Mouse (Mus musculus): ENCODE measurements at regions not wholly inside any gene's neighbourhood (a gene's known extent, or its start where the extent isn't known, plus 50 kb on each side); places are given as distances from the start of the nearest gene placed in this dataset.

DNA sequence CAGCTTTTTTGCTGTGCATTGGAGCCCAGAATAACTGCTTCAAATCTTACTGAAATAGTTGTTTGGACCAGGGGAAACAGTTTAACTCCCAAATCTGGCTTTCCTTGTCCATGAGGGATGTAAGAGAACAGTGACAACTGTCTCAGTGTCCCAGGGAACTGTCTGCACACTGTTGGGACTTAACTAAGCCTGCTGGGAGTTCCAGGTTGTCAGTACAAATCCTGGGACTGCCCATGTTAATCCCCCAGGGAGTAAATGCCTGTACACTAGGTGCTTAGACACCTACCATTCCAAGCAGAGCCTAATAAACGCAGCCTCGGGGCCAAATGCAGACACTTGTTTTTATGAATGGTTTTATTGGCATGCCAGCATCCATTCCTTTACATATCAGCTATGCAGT is 78.4 kb upstream of the Msx1 start:
- ATAC-seq (ENCODE audit: extremely low read depth, insufficient number of reproducible peaks, low FRiP score, poor library complexity, severe bottlenecking) = no peak

DNA sequence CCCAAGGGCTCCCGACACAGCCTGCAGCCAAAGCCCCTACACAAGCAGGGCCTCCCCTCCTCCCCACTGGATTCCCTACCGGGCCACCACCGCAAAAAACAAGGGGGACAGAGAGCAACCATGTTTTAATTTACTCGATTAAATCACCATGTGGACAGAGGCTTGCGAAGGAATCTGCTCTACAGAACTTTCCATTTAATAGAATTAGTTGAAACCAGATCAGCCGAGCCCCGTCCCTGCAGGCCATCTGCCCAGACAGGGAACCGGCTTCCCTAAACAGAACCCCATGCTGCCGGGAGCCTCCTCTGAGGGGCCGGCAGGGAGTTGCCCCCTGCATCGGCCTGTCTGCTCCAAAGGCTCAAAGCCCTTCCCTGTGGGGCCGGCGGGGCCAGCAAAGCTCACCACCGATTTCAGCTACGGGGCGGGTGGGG is 77.5 kb upstream of the Msx1 start:
- ATAC-seq (ENCODE audit: extremely low read depth, insufficient number of reproducible peaks, low FRiP score, poor library complexity, severe bottlenecking) = no peak

DNA sequence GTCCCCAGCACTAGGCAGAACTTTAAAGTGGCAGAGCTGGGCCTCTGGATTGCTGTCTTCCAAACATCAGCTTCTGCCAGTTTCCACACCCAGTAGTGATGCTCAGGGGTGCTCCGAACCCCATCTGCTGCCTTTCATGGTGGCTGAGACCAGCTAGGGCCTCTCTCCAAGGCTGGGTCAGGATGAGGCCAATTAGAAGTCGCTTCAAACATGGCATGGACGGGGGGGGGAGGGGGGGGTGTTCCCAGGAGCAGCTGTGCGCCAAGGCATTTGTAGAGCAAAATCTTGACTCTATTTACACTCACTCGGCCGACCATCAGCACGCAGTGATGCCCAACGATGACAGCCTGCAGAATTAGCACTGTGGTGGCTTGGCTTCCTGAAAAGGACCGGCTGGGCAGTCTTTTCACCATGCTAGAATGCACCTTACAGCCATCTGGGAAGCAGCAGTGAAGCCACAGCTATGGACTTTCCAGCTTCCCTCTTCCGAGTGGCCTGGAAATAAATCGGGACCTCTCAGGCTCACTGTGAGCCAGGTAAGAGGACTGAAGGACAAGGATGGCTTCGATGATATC is 73.7 kb upstream of the Msx1 start:
- no peak for ATAC-seq (ENCODE audit: extremely low read depth, insufficient number of reproducible peaks, low FRiP score, poor library complexity, severe bottlenecking)

DNA sequence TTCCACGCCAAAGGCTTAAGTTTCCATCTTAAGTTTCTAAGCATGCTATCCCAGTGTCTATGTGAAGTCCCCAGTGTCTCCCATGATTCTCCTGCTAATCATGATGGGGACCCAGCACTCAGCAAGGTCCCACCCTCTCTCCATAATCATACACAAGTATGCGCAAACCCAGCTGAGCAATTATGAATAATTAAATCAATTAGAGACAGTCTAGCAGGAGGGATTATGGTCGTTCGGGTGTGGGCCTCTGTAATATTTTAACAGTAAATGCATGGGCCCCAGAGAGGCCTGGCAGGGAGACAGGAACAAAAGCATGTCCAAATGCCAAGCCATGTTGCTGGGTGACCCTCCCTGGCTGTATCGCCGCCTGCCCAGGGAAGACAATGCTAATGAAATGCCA is 73.1 kb upstream of the Msx1 start:
- ATAC-seq (ENCODE audit: extremely low read depth, insufficient number of reproducible peaks, low FRiP score, poor library complexity, severe bottlenecking) = no peak

DNA sequence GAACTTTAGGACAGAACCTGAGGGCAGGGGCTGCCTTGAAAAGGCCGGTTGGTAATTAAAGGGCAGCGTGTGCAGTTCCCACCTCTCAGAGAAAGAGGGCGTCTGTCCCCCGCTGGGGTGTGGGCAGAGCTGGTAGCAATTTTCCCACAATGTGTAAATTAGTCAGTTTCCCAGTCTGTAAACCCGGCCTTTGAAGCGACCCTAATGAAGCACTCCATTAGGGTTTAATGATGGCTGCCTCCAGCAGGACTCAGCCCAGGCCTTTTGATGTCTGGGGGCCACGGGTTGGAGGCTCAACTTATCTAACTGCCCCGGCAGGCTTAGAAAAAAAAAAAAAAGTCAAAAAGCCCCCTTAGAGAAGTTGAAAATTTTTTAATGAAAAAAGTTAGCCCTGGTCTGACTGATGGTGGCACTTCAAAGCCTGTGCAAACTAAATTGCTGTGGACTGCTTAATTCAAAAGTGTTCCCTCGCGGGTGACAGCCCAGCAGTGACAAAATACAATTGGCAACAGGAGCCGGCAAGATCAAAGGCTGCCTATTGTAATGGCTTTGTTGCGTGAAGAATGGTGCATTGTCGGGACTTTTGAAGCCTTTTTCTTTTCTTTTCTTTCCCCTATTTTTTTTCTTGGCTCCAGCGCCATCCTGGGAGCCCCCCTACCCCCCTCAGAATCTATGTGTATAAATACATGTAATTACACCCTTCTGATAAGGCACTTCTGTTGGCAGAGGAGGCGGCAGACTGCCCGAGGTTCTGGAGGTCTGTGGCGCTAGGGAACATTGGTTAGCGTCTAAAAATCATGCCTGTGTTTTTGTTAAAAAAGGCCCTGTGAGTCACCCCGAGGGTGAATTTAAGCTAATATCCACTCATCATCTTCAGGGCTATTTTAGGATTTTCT is 71.3 kb upstream of the Msx1 start:
- ATAC-seq (ENCODE audit: extremely low read depth, insufficient number of reproducible peaks, low FRiP score, poor library complexity, severe bottlenecking) = no peak

DNA sequence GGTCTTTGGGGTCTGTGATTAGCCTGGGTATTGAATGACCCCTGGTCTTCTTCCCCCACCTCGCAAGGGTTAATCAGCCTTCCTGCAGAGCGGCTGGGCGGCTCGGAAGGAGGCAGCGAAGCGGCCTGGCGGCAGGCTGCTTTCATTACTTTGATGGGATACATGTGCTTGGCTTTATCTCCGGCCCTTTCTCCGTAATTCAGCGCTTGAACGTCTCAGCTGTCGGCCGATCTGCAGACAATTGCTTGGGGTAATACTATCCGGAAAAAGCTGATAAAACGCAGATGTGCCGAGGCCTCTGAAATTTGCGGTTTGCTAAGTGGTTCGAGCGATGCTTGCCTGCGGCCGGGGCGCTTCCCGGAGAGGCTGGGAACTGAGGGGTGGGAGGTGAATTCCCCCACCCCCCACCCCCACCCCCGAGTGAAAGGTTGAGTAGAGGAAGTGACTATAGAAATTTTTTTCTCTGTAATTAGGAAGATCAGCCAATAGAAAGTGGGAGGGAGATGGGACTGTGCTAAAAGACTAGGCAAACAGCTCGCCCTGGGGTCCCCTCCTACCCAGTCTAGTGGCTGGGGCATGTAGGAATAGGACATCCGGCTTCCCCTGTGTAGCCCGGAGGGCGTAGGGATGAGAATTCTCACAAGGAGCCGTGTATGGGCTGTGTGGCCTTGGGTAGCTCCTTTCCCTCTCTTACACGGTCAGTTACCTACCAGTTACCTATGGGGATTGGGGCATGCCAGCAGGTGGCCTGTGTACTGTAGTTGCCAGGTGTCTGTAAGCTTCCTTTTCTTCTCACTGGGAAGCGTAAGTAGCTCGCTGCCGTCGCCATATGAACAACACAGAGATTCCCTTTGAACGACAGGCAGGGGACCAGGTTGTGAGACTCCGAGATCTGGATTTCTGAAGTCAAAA is 69.5 kb upstream of the Msx1 start:
- no peak for ATAC-seq (ENCODE audit: extremely low read depth, insufficient number of reproducible peaks, low FRiP score, poor library complexity, severe bottlenecking)

DNA sequence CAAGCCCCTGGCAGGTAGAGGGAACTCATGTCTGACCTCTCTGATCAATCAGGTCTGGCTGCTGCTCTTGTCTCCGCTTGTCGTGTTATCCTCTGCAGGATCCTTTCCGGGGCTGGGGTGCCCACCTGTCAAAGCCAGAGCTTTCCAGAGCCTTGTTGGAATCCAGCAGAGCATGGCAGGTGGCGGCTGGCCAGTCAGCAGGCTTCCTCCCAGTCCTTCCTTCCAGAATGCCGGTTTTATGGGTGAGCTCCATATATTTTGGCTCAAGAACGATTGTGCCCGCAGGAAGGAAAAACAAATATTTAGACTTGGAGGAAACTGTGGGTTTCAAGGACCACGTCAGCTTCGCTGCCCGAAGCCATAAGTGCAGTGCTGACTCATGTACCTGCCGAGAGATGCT is 66.3 kb upstream of the Msx1 start:
- ATAC-seq (ENCODE audit: extremely low read depth, insufficient number of reproducible peaks, low FRiP score, poor library complexity, severe bottlenecking) = no peak

DNA sequence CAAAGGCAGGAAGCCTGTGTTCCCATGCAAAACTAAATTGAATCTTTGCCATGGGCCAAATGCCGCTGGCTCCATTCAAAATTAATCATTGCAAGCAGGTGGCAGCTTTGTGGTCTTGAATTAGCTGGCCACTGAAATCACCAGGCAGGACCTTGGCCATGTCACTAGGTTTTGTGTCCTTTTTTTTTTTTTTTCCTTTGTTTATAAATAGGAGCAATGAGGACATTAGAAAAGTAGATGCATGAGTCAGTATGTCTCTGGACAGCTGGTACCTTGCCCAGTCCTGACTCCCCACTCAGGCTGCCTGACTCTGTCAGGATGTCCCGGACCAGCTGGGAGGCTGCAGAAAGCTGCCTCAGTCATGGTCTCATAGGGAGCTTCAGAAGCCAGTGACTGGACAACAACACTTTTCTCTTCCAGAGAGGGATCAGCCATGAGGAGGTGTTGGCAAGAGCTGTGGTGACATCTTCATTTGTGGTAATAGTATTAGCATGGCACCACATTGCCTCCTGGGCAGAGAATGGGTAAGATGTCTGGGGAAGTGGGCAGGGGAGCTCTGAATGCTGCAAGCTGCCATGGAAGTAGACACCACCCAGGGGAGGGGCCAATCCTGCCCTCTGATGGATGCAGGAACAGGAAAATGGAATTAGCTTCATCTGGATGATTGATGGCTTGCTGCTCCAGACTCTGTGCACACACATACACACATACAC is 55.4 kb upstream of the Msx1 start:
- ATAC-seq (ENCODE audit: extremely low read depth, insufficient number of reproducible peaks, low FRiP score, poor library complexity, severe bottlenecking) = no peak

DNA sequence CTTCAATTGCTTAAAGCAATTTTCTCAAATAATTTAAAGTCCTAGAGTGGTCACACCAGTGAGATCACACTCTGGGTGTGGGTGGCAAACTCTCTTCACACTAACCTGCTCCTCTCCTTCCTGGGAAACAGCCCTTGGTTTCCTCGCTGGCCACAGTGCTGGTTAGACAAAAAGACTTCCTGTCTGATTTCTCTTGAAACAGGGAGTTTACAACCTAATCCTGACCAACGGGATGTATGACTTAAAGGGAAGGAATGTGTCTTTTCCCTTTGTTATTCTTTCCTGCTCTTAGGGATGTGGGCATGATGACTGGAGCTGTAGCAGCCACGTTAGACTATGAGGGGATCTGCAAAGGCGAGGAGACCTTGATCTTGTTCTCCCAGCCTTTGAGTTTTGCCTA is 51.9 kb upstream of the Msx1 start:
- ATAC-seq (ENCODE audit: extremely low read depth, insufficient number of reproducible peaks, low FRiP score, poor library complexity, severe bottlenecking) = no peak

DNA sequence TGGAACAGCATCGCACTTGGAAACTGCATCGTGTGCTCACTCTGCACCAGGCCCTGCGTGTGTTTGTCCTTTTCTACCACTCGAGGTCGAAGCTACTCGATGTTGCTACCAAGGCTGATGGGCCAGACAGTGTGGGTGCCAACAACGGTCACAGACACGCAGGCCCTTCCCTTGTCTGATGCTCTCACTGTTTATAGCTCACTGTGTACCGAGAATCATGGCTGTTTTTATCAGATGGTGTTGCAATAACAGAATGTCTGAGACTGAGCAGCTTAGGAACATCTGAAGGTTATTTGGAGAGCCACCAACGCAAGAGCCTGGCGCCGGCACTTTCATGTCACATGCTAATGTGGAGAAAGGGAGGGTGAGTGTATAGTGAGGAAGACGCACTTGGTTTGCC is 51.1 kb upstream of the Msx1 start:
- no peak for ATAC-seq (ENCODE audit: extremely low read depth, insufficient number of reproducible peaks, low FRiP score, poor library complexity, severe bottlenecking)

DNA sequence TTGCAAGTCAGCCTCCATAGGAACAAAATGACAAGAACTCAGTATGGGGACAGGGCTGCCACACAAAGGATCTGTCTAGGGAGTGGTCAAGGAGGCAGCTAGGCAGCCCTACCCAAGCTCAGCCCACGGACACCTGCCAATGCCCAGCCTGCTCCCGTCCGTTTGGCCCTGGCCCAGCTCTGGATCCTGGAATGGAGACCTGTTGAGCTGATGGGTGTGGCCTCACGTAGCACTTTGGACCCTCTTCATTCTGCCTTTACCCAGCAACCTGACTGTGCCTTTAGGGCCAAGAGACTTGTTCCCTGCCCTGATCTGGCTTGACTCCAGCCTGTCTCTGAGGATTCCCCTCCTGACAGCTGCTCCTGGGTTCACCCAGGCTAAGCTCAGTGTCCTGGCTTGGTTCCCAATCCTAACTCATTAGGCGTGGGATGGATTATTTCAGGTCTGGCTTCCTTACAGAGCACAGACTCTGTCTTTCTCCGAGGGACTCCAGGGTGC is 50.5 kb upstream of the Msx1 start:
- peak; percentile 19; the same call in 1 of the 2 replicates for ATAC-seq (ENCODE audit: extremely low read depth, insufficient number of reproducible peaks, low FRiP score, poor library complexity, severe bottlenecking)

Data from neutrophil, adult 5-6 weeks (primary cell).